Mouse (Mus musculus): ENCODE measurements at regions not wholly inside any gene's neighbourhood (a gene's known extent, or its start where the extent isn't known, plus 50 kb on each side); places are given as distances from the start of the nearest gene placed in this dataset.

- no peaks in the 10 kb centered on the region for H3K36me3 ChIP-seq (replicated peaks in 1 of 2; ENCODE audit: control insufficient read depth in 1 of 2, insufficient read depth in 1 of 2, low read length in 1 of 2)
- no peaks in the 10 kb centered on the region for H3K27me3 ChIP-seq (replicated peaks)
- DNase-seq (ENCODE audit: extremely low read depth): no peak
- H3K79me2 ChIP-seq (replicated peaks; ENCODE audit: control insufficient read depth, extremely low read depth, insufficient read depth, poor library complexity, severe bottlenecking): no peaks in the 10 kb centered on the region
- no peak overlapping the region for H3K9ac ChIP-seq (ENCODE audit: insufficient read depth, low read depth)
- dilution Hi-C loops (cut with MboI; ENCODE audit: extremely low pct_ligation_motif_present, extremely low pct_unique_long_range_greater_than_20kb, low sequenced_read_pairs) (no loop called here), in situ Hi-C loops (cut with MboI; ENCODE audit: low pct_ligation_motif_present, low pct_unique_long_range_greater_than_20kb, low sequenced_read_pairs) (no loop called here)
- no peak overlapping the region for H3K27ac ChIP-seq (ENCODE audit: insufficient read depth, low read depth)
- H3K4me2 ChIP-seq (ENCODE audit: insufficient read depth, low read depth, poor library complexity, severe bottlenecking): no peak overlapping the region
- H3K4me1 ChIP-seq (ENCODE audit: control insufficient read depth in 1 of 2, insufficient read depth in 2 of 2): no peaks in the 10 kb centered on the region
- no peaks in the 10 kb centered on the region for H3K9me3 ChIP-seq (replicated peaks; ENCODE audit: low read length)
- no peak for TF ChIP-seq EP300 (IDR thresholded peaks at IDR 0.05; ENCODE audit: low read length)
- no peak overlapping the region for H3K4me3 ChIP-seq (replicated peaks in 1 of 3; ENCODE audit: low read depth in 2 of 3, low read length in 2 of 3, poor library complexity in 1 of 3)
Observed at GRCm38 (mm10) chr15:63171003-63171402, 674.0 kb downstream of the Gsdmc2 start.

- no peaks in the 10 kb centered on the region for H3K36me3 ChIP-seq (replicated peaks in 1 of 2; ENCODE audit: control insufficient read depth in 1 of 2, insufficient read depth in 1 of 2, low read length in 1 of 2)
- no peaks in the 10 kb centered on the region for H3K4me1 ChIP-seq (ENCODE audit: control insufficient read depth in 1 of 2, insufficient read depth in 2 of 2)
- TF ChIP-seq MAZ (IDR thresholded peaks at IDR 0.05; ENCODE audit: low read depth, low read length) (no peak), IRF4 (IDR thresholded peaks at IDR 0.05; ENCODE audit: low read depth, low read length) (no peak), JUND (conservative IDR thresholded peaks at IDR 0.05; ENCODE audit: low read depth, low read length) (no peak), MAFK (IDR thresholded peaks at IDR 0.05; ENCODE audit: insufficient replicate concordance, low read length) (no peak), SIN3A (IDR thresholded peaks at IDR 0.05; ENCODE audit: low read length) (no peak), EP300 (IDR thresholded peaks at IDR 0.05; ENCODE audit: low read length) (no peak), SMC3 (IDR thresholded peaks at IDR 0.05; ENCODE audit: low read depth, low read length) (no peak), TCF12 (IDR thresholded peaks at IDR 0.05; ENCODE audit: low read depth, low read length) (no peak), E2F4 (IDR thresholded peaks at IDR 0.05; ENCODE audit: insufficient replicate concordance, low read depth, low read length) (no peak), BHLHE40 (IDR thresholded peaks at IDR 0.05; ENCODE audit: low read depth, low read length) (no peak), NRF1 (IDR thresholded peaks at IDR 0.05; ENCODE audit: low read depth, low read length) (no peak), ZKSCAN1 (IDR thresholded peaks at IDR 0.05; ENCODE audit: borderline replicate concordance, low read depth, low read length) (no peak), CTCF (conservative IDR thresholded peaks at IDR 0.05 in 1 of 2, IDR thresholded peaks at IDR 0.05 in 1 of 2; ENCODE audit: low read depth in 2 of 2, low read length in 2 of 2) (no peak), ZC3H11A (IDR thresholded peaks at IDR 0.05; ENCODE audit: low read depth, low read length) (no peak)
- DNase-seq (ENCODE audit: extremely low read depth): no peak
- H3K27ac ChIP-seq (ENCODE audit: insufficient read depth, low read depth): no peak overlapping the region
- H3K9me3 ChIP-seq (replicated peaks; ENCODE audit: low read length): no peaks in the 10 kb centered on the region
- no peak overlapping the region for H3K9ac ChIP-seq (ENCODE audit: insufficient read depth, low read depth)
- H3K4me3 ChIP-seq (replicated peaks in 1 of 3; ENCODE audit: low read depth in 2 of 3, low read length in 2 of 3, poor library complexity in 1 of 3): no peak overlapping the region
- no peaks in the 10 kb centered on the region for H3K79me2 ChIP-seq (replicated peaks; ENCODE audit: control insufficient read depth, extremely low read depth, insufficient read depth, poor library complexity, severe bottlenecking)
- in situ Hi-C loops (cut with MboI; ENCODE audit: low pct_ligation_motif_present, low pct_unique_long_range_greater_than_20kb, low sequenced_read_pairs): no loop called here
- no peaks in the 10 kb centered on the region for H3K27me3 ChIP-seq (replicated peaks)
- dilution Hi-C loops (cut with MboI; ENCODE audit: extremely low pct_ligation_motif_present, extremely low pct_unique_long_range_greater_than_20kb, low sequenced_read_pairs): no loop called here
- H3K4me2 ChIP-seq (ENCODE audit: insufficient read depth, low read depth, poor library complexity, severe bottlenecking): no peak overlapping the region
Observed at GRCm38 (mm10) chr15:63170171-63170570, 674.8 kb downstream of the Gsdmc2 start.

- H3K4me3 ChIP-seq (replicated peaks in 1 of 3; ENCODE audit: low read depth in 2 of 3, low read length in 2 of 3, poor library complexity in 1 of 3): no peak overlapping the region
- no peak for TF ChIP-seq PAX5 (IDR thresholded peaks at IDR 0.05; ENCODE audit: low read length)
- TF ChIP-seq E2F4 (IDR thresholded peaks at IDR 0.05; ENCODE audit: insufficient replicate concordance, low read depth, low read length): no peak
- no peaks in the 10 kb centered on the region for H3K27me3 ChIP-seq (replicated peaks)
- H3K4me1 ChIP-seq (ENCODE audit: control insufficient read depth in 1 of 2, insufficient read depth in 2 of 2): no peaks in the 10 kb centered on the region
- H3K79me2 ChIP-seq (replicated peaks; ENCODE audit: control insufficient read depth, extremely low read depth, insufficient read depth, poor library complexity, severe bottlenecking): no peaks in the 10 kb centered on the region
- H3K9me3 ChIP-seq (replicated peaks; ENCODE audit: low read length): no peaks in the 10 kb centered on the region
- no peak overlapping the region for H3K4me2 ChIP-seq (ENCODE audit: insufficient read depth, low read depth, poor library complexity, severe bottlenecking)
- dilution Hi-C loops (cut with MboI; ENCODE audit: extremely low pct_ligation_motif_present, extremely low pct_unique_long_range_greater_than_20kb, low sequenced_read_pairs) (no loop called here), in situ Hi-C loops (cut with MboI; ENCODE audit: low pct_ligation_motif_present, low pct_unique_long_range_greater_than_20kb, low sequenced_read_pairs) (no loop called here)
- no peak for DNase-seq (ENCODE audit: extremely low read depth)
- no peaks in the 10 kb centered on the region for H3K36me3 ChIP-seq (replicated peaks in 1 of 2; ENCODE audit: control insufficient read depth in 1 of 2, insufficient read depth in 1 of 2, low read length in 1 of 2)
- H3K27ac ChIP-seq (ENCODE audit: insufficient read depth, low read depth): no peak overlapping the region
- H3K9ac ChIP-seq (ENCODE audit: insufficient read depth, low read depth): no peak overlapping the region
Observed at GRCm38 (mm10) chr15:63166411-63166810, 678.6 kb downstream of the Gsdmc2 start.
